Mouse (Mus musculus) brain, embryonic 14.5 days (tissue): Measurements from ENCODE around the gene Cacna2d3.

Source experiments
- CTCF ChIP-seq: fragments of 200-500 bp; IDR thresholded peaks from 2 replicates; pipeline ENCODE4 v1.5.1; 2012; ENCODE audit warnings: inconsistent platforms, mild to moderate bottlenecking, moderate library complexity, borderline replicate concordance; ENCODE audit not compliant: insufficient read depth, insufficient read length; ENCODE audit errors: extremely low read depth
- POLR2A ChIP-seq: fragments of 200-500 bp; IDR thresholded peaks from 2 replicates; pipeline ENCODE4 v1.6.1; 2012; ENCODE audit warnings: mild to moderate bottlenecking, inconsistent platforms, borderline replicate concordance; ENCODE audit not compliant: poor library complexity, insufficient read depth, insufficient read length, severe bottlenecking; ENCODE audit errors: extremely low read depth

- TF ChIP-seq CTCF (no peak), POLR2A (no peak)
Measured at GRCm38 (mm10) chr14:28988211-28988900, 733.3 kb downstream of the Cacna2d3 start.
